Mouse (Mus musculus): ENCODE results near the gene Itgbl1. TPM values are rescaled to one million over a fixed set of nuclear protein-coding genes. Genes with fewer than 3 reads are reported as not detected.

Itgbl1 gene
- under 1 TPM; 0.05 to 0.43 TPM for polyA plus RNA-seq (2017; shearing (Covaris generic))

DNA sequence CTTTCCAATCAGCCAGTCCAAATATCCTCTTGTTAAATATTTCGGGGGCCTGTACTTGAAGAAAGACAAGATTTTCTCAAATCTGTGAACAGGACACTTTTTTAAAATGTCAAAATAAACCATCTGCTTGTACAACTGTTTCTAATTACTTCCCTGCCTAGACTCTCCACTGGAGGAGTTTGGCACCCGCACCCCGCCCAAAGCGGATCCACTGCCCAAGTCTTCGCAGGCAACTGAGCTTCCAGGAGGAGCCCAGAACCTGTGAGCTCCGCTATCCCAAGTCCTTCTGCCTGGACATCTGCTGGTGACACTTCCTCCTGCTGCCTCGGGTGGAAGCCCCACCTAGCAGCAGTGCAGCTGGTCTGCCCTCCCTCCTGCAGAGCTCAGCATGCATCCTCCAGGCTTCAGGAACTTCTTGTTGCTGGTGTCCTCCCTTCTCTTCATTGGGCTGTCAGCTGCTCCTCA is at the start of gene Itgbl1:
TSS of gene Itgbl1 (plus strand) at position 51 of the 465 bp plus-strand sequence.

DNA sequence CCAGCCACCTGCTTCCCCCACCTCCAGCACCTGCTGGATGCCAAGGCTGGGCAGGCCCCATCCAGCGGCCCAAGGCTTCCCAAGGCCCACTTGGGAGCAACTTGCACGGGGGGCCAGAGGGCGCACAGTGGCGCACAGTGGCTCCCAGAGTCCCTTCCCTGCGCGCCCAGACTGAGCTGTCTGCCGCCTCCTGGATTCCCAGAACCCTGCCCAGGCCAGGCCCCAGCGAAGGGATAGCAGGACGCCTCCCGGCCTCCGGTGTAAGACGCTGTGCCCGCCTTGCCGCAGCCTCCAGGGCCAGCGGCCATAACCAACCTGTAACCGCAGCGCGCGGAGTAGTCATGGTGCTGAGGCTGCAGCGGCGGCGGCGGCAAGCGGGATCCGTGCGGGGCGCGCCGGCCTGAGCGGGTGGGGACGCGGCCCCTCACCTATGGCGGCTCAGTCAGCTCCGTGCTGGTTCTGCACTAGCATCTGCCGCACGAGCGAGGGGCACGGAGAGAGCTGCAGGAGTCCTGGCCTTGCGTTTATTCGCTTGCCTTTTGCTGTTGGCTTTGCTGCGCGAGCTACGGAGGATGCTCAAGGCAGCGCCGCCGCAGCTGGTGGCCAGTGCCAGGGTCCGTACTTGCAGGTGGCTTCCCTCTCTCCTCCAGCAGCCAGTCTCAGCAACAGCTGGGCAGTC is 33.1 kb upstream of the Itgbl1 start, which contains the start of gene Nalcn:
TSS of gene Nalcn (minus strand) at position 644 of the 679 bp plus-strand sequence.

Other genes with a start within 250 kb of the Itgbl1 start
- gene Nalcn, start 32.8 kb upstream of the Itgbl1 start, polyA plus RNA-seq (2017; shearing (Covaris generic)), result 1 to 10 TPM in 1 of 2 experiments, under 1 TPM in 1; 0.22 to 1.0 TPM